Mouse (Mus musculus) urinary bladder, adult 18-20 months (tissue): Measurements from ENCODE around the gene Armc9.

Experiments used
- DNase-seq, 2 experiments: peaks; one replicate each; pipeline ENCODE4 v3.0.0; 2022; ENCODE audit warnings: low spot score in 2 of 2, mixed read lengths in 2 of 2

The Armc9 gene

DNA sequence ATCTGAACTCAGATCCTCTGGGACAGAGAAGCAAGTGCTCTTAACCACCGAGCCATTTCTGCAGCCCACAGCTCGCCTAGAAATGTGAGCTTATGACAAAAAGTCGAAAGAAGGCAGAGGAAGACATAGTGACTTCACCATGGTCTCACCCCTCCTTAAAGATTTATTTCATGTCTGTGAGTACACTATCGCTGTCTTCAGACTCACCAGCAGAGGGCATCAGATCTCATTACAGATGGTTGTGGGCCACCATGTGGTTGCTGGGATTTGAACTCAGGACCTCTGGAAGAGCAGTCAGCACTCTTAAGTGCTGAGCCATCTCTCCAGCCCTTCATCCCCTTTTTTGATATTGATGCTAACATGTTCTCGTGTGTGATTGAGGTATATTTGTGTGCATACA is 20.0 kb downstream of the Armc9 start:
- no peak for DNase-seq

GRCm38 (mm10) chr1:86176066-86176465 is 21.5 kb downstream of the Armc9 start:
- no peak for DNase-seq

DNA sequence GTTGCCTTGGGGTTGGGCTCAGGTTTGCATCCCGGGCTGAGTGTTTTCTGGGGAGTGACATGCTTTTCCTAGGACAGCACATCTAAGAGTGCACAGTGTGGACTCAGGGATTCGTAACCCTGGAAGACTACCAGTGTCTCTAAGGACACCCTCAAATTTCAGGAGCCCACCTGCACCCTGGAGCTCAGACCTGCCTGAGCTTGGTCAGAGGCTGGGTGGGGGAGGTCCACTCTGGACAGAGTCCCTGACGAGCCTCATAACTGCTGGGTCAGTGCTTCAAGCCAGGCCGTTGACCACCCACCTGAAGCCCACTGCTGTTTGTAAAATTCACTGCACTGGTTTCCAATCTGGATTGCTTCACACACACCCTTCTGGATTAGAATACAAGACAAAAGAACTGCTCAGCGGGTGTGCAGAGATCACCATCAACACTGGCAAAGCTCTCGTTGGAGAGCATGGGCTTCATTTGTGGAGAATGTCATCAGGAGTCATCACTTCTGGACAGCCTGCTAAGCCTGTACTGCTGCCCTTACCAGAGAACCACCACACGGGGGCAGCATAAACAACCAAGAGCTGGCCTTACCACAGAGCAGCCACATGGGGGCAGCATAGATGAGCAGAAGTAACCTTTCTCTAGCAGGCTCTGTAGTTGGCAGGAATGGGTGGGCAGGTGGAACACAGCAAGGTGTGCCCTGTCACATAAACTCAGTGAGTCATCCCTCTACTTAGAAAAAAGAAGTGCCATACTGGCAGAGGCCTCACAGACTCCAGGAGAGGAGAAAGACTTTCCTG is 24.1 kb downstream of the Armc9 start:
- DNase-seq: peak; percentile 61 to 66

DNA sequence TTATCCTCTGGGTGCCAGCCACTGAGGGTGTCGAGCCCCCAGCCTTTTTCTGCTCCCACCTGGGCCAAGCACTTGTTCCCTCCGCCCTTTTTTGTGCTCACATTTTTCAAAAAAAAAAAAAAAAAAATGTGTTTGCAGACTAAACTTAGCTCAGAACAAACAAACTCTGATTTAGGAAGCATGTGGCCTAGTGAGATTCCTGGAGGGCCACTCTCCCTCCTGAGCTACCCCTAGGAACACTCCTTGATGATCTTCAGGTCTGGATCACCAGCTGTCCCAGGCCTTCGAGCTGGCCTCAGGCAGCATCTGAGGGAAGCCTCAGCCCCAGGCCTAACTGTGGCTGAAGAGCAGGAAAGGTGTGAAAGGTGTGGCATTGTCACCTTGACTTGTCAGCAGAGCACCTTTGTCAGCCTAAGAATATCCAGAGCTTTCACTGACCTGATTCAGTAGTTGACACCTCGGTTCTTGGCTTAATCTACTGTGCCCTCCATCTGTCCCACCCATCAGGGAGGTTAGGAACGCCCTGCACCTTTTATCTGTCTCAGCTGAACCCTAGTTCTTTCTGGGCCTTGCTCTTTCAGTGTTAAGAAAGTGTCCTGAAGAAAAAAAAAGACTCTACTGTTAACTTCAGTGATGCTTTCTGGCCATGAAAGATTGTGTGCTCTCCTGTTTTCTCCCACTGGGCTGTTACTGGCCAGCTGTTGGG is 27.6 kb downstream of the Armc9 start:
- no peak for DNase-seq

DNA sequence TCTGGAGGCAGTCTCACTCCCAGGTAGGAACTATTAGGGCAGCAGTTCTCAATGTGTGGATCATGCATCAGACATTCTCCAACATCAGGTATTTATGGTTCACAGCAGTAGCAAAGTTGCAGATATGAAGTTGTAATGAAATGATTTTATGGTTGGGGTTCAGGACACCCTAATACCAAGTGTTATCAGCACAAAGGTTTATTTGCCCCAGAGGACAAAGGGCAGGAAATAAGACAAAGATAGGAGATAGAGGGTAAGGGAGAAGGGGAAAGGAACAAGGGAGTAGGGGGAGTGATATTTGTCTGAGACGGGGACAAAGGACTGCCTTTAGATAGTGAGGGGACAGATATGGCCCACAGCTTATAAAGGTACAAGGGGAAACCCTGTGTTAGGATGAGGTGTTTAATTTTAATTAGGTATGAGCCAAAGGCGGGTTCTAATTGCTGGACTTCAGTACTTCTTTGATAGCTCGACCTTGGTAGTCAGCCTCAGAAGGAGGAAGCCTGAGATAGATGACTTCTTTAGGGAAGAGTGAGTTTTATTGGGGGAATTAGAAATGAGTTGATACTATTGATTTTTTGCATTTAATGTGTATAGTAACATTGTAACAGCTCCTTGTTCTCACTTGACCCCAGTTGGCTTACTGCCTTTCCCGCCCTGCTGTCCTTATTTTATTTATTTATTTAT is 29.1 kb downstream of the Armc9 start:
- DNase-seq: no peak

DNA sequence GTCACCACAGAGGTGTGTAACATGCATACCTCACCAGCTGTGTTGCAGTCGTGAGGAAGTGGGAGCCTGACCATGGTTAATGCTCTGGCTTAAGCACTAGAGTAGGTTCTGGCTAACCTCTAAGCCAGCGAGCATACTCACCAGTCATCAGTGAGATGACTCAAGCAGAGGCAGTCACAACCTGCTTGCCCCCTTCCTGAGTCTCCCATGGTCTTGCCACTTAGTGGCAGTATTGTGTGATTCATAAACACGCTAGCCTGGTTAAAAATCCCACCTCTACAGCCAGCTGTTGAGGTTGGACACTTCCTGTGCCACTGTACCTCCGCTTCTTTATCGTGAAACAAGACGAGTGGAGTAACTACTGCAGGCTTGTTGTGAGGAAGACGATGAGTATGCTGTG is 32.2 kb downstream of the Armc9 start:
- DNase-seq: no peak

GRCm38 (mm10) chr1:86187856-86188255 is 33.3 kb downstream of the Armc9 start:
- DNase-seq: no peak

GRCm38 (mm10) chr1:86188271-86188670 is 33.7 kb downstream of the Armc9 start:
- DNase-seq: no peak

DNA sequence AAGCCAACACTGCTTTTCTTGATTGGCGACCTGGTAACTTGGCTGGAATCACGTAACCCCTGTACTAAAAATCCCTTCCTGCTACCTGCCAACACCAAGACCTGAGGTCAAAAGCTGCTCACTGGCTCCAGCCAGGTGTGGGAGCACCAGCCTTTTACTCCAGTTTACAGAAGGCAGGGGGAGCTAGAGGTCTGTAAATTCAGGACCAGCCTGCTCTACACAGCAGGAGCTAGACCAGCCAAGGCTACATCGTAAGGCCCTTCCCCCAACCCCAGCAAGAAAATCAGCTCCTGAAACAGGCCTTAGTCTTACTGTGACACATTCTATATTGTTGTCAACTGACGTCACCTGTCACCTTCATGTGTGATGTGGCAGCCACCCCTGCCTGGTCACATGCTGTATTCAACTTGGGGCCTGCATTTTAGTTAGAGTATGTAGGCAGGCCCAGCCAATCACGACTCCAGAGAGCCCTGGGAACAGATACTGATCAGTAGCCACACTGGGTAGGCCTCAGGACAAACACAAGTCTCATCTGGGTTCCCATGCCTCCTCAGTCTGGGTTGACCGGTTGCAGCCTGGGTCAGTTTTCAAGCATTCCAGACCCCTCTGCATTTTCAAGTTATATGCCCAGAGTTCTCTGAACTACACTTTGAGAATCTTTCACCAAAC is 34.6 kb downstream of the Armc9 start:
- DNase-seq: no peak

GRCm38 (mm10) chr1:86190843-86191242 is 36.3 kb downstream of the Armc9 start:
- no peak for DNase-seq

DNA sequence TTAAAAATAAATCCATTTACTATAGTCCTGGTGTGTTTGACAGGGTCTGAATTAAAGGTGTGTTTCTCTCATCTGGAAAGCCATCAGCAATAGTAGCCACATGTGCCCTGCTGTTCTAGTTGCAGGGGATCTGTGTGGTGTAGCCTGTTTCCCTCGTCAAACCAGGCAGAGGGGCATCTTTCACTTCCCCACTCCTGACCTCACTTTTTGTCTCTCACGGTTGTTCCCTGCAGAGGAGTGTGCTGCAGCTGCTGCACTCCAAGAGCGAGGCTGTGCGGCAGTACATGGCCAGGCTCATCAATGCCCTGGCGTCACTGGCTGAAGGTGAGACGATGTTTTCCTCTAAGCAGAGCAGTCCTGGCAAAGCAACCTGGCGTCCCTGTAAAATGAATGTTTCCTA is 39.5 kb downstream of the Armc9 start:
- DNase-seq: no peak

- DNase-seq: no peak
Observed at GRCm38 (mm10) chr1:86198276-86198675, 43.7 kb downstream of the Armc9 start.

GRCm38 (mm10) chr1:86199026-86199425 is 44.4 kb downstream of the Armc9 start:
- no peak for DNase-seq

DNA sequence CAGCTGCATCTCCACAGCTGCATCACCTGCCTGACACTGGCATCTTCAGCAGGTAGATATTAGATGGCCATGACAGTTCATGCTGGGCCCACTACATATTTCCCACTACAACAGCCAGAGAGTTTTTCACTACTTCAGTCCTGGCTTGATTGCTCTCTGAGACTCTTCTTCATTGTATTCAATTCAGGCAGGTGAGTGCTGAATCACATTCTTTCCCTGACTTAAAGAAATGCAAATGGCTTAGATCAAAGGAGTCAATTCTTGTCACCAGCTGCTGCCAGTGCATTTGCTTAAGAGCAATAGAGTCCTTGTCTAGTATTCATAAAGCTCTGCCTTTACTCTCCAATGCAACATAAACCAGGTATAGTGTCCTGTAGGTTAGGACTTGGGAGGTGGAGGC is 46.7 kb downstream of the Armc9 start:
- DNase-seq: no peak

GRCm38 (mm10) chr1:86202617-86203219 is 48.1 kb downstream of the Armc9 start:
- no peak for DNase-seq

DNA sequence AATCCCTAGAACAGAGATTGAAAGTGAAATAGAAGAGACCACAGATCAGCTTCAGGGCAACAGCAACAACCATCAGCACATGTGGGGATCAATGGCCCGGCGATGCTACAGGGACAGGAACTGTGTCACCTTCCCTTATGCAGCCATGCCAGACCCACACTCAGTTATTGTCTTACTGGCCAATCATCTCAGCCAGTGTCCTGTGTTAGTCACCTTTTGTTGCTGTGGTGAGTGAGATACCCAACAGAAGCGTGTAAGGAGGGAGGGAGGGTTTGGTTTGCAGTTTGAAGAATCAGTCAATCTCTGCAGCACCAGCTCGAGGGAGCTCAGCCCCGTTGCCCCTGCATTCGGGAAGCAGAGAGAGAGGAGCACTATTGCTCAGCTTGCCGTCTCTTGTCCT is 56.1 kb downstream of the Armc9 start:
- DNase-seq: no peak

GRCm38 (mm10) chr1:86211498-86211897 is 56.9 kb downstream of the Armc9 start:
- no peak for DNase-seq

DNA sequence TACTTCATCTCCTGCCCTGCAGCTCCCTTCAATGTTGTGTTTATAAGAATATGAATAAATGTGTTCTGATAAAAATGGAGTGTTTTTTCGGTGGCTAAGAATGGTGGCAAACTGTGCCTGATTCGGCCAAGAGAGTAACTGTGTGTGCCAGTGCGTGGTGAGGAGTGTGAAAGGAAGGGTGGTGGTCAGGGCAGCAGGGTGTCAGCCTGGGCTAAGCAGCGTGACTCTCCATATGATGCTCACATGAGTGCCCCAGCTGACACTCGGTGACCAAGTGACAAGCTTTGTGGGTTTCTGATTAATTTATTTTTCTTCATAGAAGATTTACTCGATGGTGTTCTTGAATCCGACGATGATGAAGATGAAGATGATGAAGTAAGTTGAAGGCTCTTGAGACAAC is 58.2 kb downstream of the Armc9 start:
- DNase-seq: no peak

DNA sequence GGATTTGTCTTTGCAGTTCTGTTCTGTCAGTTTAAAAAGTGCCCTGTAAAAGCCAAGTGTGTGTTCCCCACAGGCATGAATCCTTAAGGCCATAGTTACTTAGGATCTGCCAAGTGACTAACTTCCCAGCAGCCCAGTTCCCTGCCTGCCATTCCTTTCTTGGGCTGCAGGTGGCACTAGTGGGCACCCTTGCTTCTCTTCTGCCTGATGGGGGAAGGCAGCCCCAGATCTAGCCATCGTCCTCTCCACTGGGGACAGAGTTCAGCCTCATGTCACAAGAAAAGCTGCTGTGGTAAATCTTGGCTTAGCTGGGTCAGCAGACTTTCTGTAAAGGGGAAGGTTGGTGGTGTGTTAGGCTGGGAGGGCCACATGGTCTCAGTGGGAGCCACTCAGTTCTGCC is 59.6 kb downstream of the Armc9 start:
- DNase-seq: peak; percentile 46 to 70

DNA sequence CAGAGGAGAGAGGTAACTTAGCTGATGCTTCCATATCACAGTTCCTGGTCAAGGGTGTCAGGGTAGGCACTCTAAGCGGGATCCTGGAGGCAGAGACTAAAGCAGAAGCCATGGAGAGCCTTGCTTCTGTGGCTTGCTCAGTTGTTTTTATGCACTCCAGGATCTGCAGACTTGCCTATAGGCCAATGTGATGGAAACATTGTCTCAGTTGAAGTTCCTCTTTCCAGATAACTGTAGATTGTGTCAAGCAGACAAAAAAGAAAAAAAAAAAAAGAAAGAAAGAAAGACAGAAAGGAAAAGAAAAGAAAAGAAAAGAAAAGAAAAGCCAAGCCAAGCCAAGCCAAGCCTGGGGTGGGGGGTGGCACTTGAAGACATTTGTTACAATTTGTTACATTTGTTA is 60.7 kb downstream of the Armc9 start:
- DNase-seq: no peak

DNA sequence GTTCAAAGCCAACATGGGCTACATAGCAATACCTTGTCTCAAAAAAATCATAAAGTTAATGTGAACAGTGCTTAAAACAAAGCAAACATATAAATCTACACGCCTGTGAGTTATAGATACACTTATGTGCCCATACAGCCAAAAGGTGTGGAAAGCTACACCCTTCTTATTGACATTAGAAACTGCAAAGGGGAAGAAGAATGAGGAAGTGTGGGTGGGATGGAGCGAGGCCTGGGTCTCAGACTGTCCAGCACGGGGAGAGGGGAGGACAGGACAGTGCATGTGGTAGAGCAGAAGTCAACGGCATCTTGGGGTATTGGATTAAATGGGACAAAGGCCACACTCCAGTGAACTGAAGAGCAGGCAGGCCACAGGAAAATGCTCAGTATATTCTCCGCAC is 61.8 kb downstream of the Armc9 start:
- DNase-seq: no peak

DNA sequence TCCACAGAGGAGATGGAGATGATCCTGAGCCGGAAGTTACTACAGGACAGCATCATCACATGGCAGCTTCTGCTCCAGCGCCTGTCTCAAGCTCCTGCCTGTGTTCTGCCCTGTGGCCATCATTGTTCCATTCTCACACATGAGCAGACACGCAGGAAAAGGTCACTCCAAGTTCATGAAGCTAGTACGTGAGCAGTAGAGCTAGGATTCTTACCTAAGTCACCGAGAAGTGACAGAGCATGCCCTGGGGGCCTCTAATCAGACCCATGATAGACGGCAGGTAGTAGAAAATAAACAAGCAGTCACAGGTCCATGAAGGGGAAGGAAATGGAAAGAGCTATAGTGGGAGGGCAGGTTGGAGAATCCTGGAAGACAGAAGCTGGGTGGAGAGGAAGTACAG is 63.4 kb downstream of the Armc9 start:
- no peak for DNase-seq
